Mouse (Mus musculus) liver, embryonic 16.5 days (tissue): Measurements from ENCODE around the gene Ints2. TPM values are rescaled to one million over a fixed set of nuclear protein-coding genes. Genes with fewer than 3 reads are reported as not detected.
"Not testable (repeated sequence)": the region's sequence is repeated elsewhere in the genome, so short reads cannot be mapped to it uniquely, and the experiment has no call there.

Source experiments
- ATAC-seq: fragments of 200-750 bp; cut with Nextera tagmentation; 2 replicates; pipeline ENCODE4 v1.8.0; 2017; ENCODE audit warnings: low read depth, mild to moderate bottlenecking, moderate number of reproducible peaks, moderate library complexity
- H3K27ac ChIP-seq: fragments of 300-500 bp; sonication (generic); 2 replicates; pipeline ENCODE4 v1.5.1; 2014; ENCODE audit warnings: mild to moderate bottlenecking, low read length
- H3K27me3 ChIP-seq: fragments of 300-500 bp; sonication (generic); 2 replicates; pipeline ENCODE4 v1.6.1; 2014; ENCODE audit warnings: low read depth, low read length, mixed read lengths; ENCODE audit not compliant: control insufficient read depth, insufficient read depth
- H3K36me3 ChIP-seq: fragments of 300-500 bp; sonication (generic); 2 replicates; pipeline ENCODE4 v1.6.1; 2014; ENCODE audit warnings: mild to moderate bottlenecking; ENCODE audit not compliant: control insufficient read depth, insufficient read depth
- H3K4me1 ChIP-seq: fragments of 300-500 bp; sonication (generic); 2 replicates; pipeline ENCODE4 v1.6.1; 2014; ENCODE audit warnings: low read depth, low read length, mixed read lengths; ENCODE audit not compliant: control insufficient read depth
- H3K4me2 ChIP-seq: fragments of 300-500 bp; sonication (generic); 2 replicates; pipeline ENCODE4 v1.6.1; 2014; ENCODE audit warnings: low read depth, low read length, mixed read lengths
- H3K4me3 ChIP-seq: fragments of 300-500 bp; sonication (generic); 2 replicates; pipeline ENCODE4 v1.5.1; 2014; ENCODE audit warnings: low read depth, mild to moderate bottlenecking, low read length
- H3K9ac ChIP-seq: fragments of 300-500 bp; sonication (generic); 2 replicates; pipeline ENCODE4 v1.6.1; 2014; ENCODE audit warnings: low read depth, low read length
- H3K9me3 ChIP-seq: fragments of 300-500 bp; sonication (generic); replicated peaks from 2 replicates; pipeline ENCODE4 v1.6.1; 2016; ENCODE audit warnings: low read length; ENCODE audit not compliant: control insufficient read depth
- WGBS: fragments of 180-500 bp; shearing (Covaris S2); extraction: QIAGEN DNeasy Blood & Tissue Kit; methylation state at CpG from one replicate; pipeline ENCODE4 v1.1.7; 2014; ENCODE audit not compliant: insufficient replicate concordance; 5-methylcytosine and 5-hydroxymethylcytosine counted together
- polyA plus RNA-seq: library from polyadenylated mRNA; unstranded; fragments of >200 nt; fragmentation: Nextera tagmentation; extraction: Ambion mirVana; gene quantifications from 2 replicates; pipeline ENCODE4 v1.2.1, GENCODE M21; 2015

Ints2 gene
- polyA plus RNA-seq, 1 experiment from 2014 or later: 9.6 TPM

GRCm38 (mm10) chr11:86200460-86201021 is 56.8 kb downstream of the Ints2 start:
- peak overlapping the region; percentile 92 for H3K4me3 ChIP-seq
- WGBS: under 1% methylated on average over 19 of the region's 21 CpGs
- H3K4me2 ChIP-seq: peak overlapping the region; percentile 90
- peaks cover 15% of the 10 kb centered on the region for H3K4me1 ChIP-seq
- peaks cover 18% of the 10 kb centered on the region for H3K36me3 ChIP-seq
- H3K9ac ChIP-seq: peak overlapping the region; percentile 87
- peak overlapping the region; percentile 88 for H3K27ac ChIP-seq
- ATAC-seq: peak; percentile 33
- no peaks in the 10 kb centered on the region for H3K9me3 ChIP-seq
- H3K27me3 ChIP-seq: no peaks in the 10 kb centered on the region

GRCm38 (mm10) chr11:86199733-86200132 is 57.6 kb downstream of the Ints2 start:
- no peak overlapping the region for H3K27ac ChIP-seq
- H3K9me3 ChIP-seq: no peaks in the 10 kb centered on the region
- H3K4me2 ChIP-seq: peak overlapping the region; percentile 90
- H3K4me3 ChIP-seq: peak overlapping the region; percentile 92; the same call in 1 of the 2 replicates
- H3K27me3 ChIP-seq: no peaks in the 10 kb centered on the region
- no peak for ATAC-seq
- 44% methylated on average over 4 of the region's 4 CpGs for WGBS
- peaks cover 10% of the 10 kb centered on the region for H3K36me3 ChIP-seq
- no peak overlapping the region for H3K9ac ChIP-seq
- H3K4me1 ChIP-seq: peaks cover 15% of the 10 kb centered on the region

- not testable (repeated sequence) for H3K36me3 ChIP-seq, H3K9me3 ChIP-seq, H3K27me3 ChIP-seq, H3K9ac ChIP-seq, H3K27ac ChIP-seq, H3K4me1 ChIP-seq, ATAC-seq, H3K4me2 ChIP-seq, H3K4me3 ChIP-seq
- 83% methylated on average over 7 of the region's 7 CpGs for WGBS
These were observed 72.2 kb downstream of the Ints2 start for GRCm38 (mm10) chr11:86185224-86185623.

GRCm38 (mm10) chr11:86175833-86176232 is 81.5 kb downstream of the Ints2 start:
- Histone ChIP-seq H3K27me3 (no peaks in the 10 kb centered on the region), H3K9ac (no peak overlapping the region), H3K4me1 (no peaks in the 10 kb centered on the region), H3K4me3 (no peak overlapping the region), H3K27ac (no peak overlapping the region), H3K36me3 (no peaks in the 10 kb centered on the region), H3K4me2 (no peak overlapping the region), H3K9me3 (no peaks in the 10 kb centered on the region)
- no peak for ATAC-seq
- WGBS: 74% methylated on average over 3 of the region's 3 CpGs

GRCm38 (mm10) chr11:86174173-86174572 is 83.2 kb downstream of the Ints2 start:
- Histone ChIP-seq H3K27ac (no peak overlapping the region), H3K4me2 (no peak overlapping the region), H3K36me3 (no peaks in the 10 kb centered on the region), H3K9me3 (no peaks in the 10 kb centered on the region), H3K4me3 (no peak overlapping the region), H3K27me3 (no peaks in the 10 kb centered on the region), H3K9ac (no peak overlapping the region), H3K4me1 (no peaks in the 10 kb centered on the region; the same call in 1 of the 2 replicates)
- no peak for ATAC-seq
- WGBS: 60% methylated on average over 2 of the region's 2 CpGs

GRCm38 (mm10) chr11:86170743-86171142 is 86.6 kb downstream of the Ints2 start:
- Histone ChIP-seq H3K4me3 (no peak overlapping the region), H3K9me3 (no peaks in the 10 kb centered on the region), H3K36me3 (no peaks in the 10 kb centered on the region), H3K4me2 (no peak overlapping the region), H3K27ac (no peak overlapping the region), H3K27me3 (no peaks in the 10 kb centered on the region), H3K9ac (no peak overlapping the region), H3K4me1 (no peaks in the 10 kb centered on the region; the same call in 1 of the 2 replicates)
- no peak for ATAC-seq
- WGBS: 64% methylated on average over 2 of the region's 2 CpGs

Other genes starting within 250 kb of the Ints2 start
- gene Brip1, start 56.4 kb downstream of the Ints2 start, polyA plus RNA-seq: 4.8 and 5.9 TPM in 2 replicates
- gene Med13, start 100.0 kb upstream of the Ints2 start, polyA plus RNA-seq: 3.0 and 3.5 TPM in 2 replicates
- gene Rnft1, start 227.1 kb upstream of the Ints2 start, polyA plus RNA-seq: 17.2 and 17.6 TPM in 2 replicates